Comparison of ENCODE assay signal across 12 mouse cellular contexts in the genomic region with DNA sequence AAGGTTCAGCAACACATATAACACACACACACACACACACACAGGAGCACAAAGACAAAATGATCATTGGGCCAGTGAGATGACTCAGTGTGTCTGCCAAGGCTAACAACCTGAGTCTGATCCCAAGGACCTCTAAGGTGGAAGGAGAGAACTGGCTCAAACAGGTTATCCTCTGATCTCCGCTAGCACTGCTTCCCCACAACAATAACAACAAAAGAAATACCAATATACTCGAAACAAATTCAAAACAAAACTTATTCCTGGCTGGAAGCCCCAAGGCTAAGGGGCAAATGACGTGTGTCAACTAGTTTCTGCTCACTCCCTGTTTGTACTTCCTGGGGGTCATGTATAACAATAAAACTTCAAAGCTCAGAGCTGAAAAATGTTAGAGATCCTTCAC.
"Had no signal": no experiment of that assay in that cellular context is flagged by ENCODE, and none has a peak within 500 bp of the region (broad histone marks: within the 10 kb centered on the region; RNA-seq: fewer than 3 reads in every experiment).

No protein-coding gene starts in this region.

- DNase-seq: retina, postnatal 1 day; right cerebral cortex, adult 18-20 months; right cerebral cortex, postnatal 14 days; right cerebral cortex, postnatal 25 days; right cerebral cortex, postnatal 4 days; spleen, adult 18-20 months; thymus, adult 18-20 months; thymus, adult 2 months; thymus, postnatal 14 days; thymus, postnatal 25 days; thymus, postnatal 36 days; thymus, postnatal 4 days had no signal
